Mouse (Mus musculus) MEL (cell line): ENCODE data around the gene Suox. TPM values are rescaled to one million over a fixed set of nuclear protein-coding genes. Genes with fewer than 3 reads are reported as not detected.
A peak's percentile ranks its signal among the peaks of the same experiment; 100 is the strongest.

Source experiments
- DNase-seq: peaks from one replicate; pipeline ENCODE4 v3.0.0; 2011; ENCODE audit warnings: low read depth, low spot score
- H3K27ac ChIP-seq: 2 replicates; pipeline ENCODE4 v1.5.1; 2012; ENCODE audit warnings: low read depth, mild to moderate bottlenecking, control low read depth, low read length, moderate library complexity; ENCODE audit not compliant: control insufficient read depth
- H3K27me3 ChIP-seq, 2 experiments: fragments of 150-350 bp in 1 of 2; sonication (generic) in 1 of 2; 2 replicates each; pipeline ENCODE4 v1.6.1; 2012; ENCODE audit warnings: low read length in 2 of 2, mild to moderate bottlenecking in 2 of 2, improper control_type of control experiment in 1 of 2, moderate library complexity in 1 of 2; ENCODE audit not compliant: insufficient read depth in 2 of 2, control insufficient read depth in 1 of 2
- H3K36me3 ChIP-seq, 2 experiments: 2 replicates each; pipeline ENCODE4 v1.6.1; 2012 to 2014; ENCODE audit warnings: low read length in 2 of 2, improper control_type of control experiment in 1 of 2, inconsistent platforms in 1 of 2, mild to moderate bottlenecking in 1 of 2; ENCODE audit not compliant: insufficient read depth in 2 of 2, control insufficient read depth in 1 of 2
- H3K4me1 ChIP-seq, 2 experiments: fragments of 150-350 bp in 1 of 2; sonication (generic) in 1 of 2; 2 replicates each; pipeline ENCODE4 v1.6.1; 2012; ENCODE audit warnings: low read length in 2 of 2, improper control_type of control experiment in 1 of 2, mild to moderate bottlenecking in 1 of 2; ENCODE audit not compliant: insufficient read depth in 2 of 2, control insufficient read depth in 1 of 2
- H3K4me3 ChIP-seq, 2 experiments: fragments of 150-350 bp in 1 of 2; sonication (generic) in 1 of 2; 2 replicates each; pipeline ENCODE4 v1.5.1; 2012; ENCODE audit warnings: low read depth in 2 of 2, low read length in 2 of 2, mild to moderate bottlenecking in 2 of 2, moderate library complexity in 2 of 2, control low read depth in 1 of 2, improper control_type of control experiment in 1 of 2; ENCODE audit not compliant: control insufficient read depth in 1 of 2, insufficient read depth in 1 of 2
- H3K79me2 ChIP-seq: 2 replicates; pipeline ENCODE4 v1.6.1; 2012; ENCODE audit warnings: mild to moderate bottlenecking, low read length, moderate library complexity; ENCODE audit not compliant: control insufficient read depth, poor library complexity, insufficient read depth
- H3K9ac ChIP-seq: 2 replicates; pipeline ENCODE4 v1.6.1; 2012; ENCODE audit warnings: low read depth, mild to moderate bottlenecking, control low read depth, low read length, moderate library complexity; ENCODE audit not compliant: control insufficient read depth, poor library complexity, severe bottlenecking
- H3K9me3 ChIP-seq: fragments of 150-350 bp; sonication (generic); replicated peaks from 2 replicates; pipeline ENCODE4 v1.6.1; 2012; ENCODE audit warnings: mild to moderate bottlenecking, low read length, improper control_type of control experiment, moderate library complexity; ENCODE audit not compliant: insufficient read depth
- BHLHE40 ChIP-seq: IDR thresholded peaks from 2 replicates; pipeline ENCODE4 v1.6.1; 2012; ENCODE audit warnings: low read depth, mild to moderate bottlenecking, inconsistent platforms, low read length, improper control_type of control experiment, borderline replicate concordance
- CHD1 ChIP-seq: IDR thresholded peaks from 2 replicates; pipeline ENCODE4 v1.6.1; 2012; ENCODE audit warnings: low read depth, mild to moderate bottlenecking, inconsistent platforms, low read length, improper control_type of control experiment
- CTCF ChIP-seq, 3 experiments: IDR thresholded peaks in 2 of 3; conservative IDR thresholded peaks in 1 of 3; 2 replicates each; pipeline ENCODE4 v1.5.1; 2011 to 2012; ENCODE audit warnings: low read length in 3 of 3, low read depth in 2 of 3, mild to moderate bottlenecking in 2 of 3, improper control_type of control experiment in 1 of 3, inconsistent platforms in 1 of 3, mixed read lengths in 1 of 3, moderate library complexity in 1 of 3; ENCODE audit not compliant: control insufficient read depth in 1 of 3, insufficient read depth in 1 of 3, poor library complexity in 1 of 3, severe bottlenecking in 1 of 3
- E2F4 ChIP-seq: IDR thresholded peaks from 2 replicates; pipeline ENCODE4 v1.6.1; 2011; ENCODE audit warnings: low read depth, low read length, improper control_type of control experiment, borderline replicate concordance
- ELF1 ChIP-seq: IDR thresholded peaks from 2 replicates; pipeline ENCODE4 v1.6.1; 2014; ENCODE audit warnings: low read depth, mild to moderate bottlenecking, inconsistent platforms, low read length, improper control_type of control experiment, moderate library complexity
- EP300 ChIP-seq, 2 experiments: IDR thresholded peaks; 2 replicates each; pipeline ENCODE4 v1.6.1; 2011; ENCODE audit warnings: improper control_type of control experiment in 2 of 2, low read length in 2 of 2, low read depth in 1 of 2, mild to moderate bottlenecking in 1 of 2
- ETS1 ChIP-seq: IDR thresholded peaks from 2 replicates; pipeline ENCODE4 v1.6.1; 2012; ENCODE audit warnings: low read depth, mild to moderate bottlenecking, inconsistent platforms, low read length, improper control_type of control experiment, moderate library complexity
- GABPA ChIP-seq: IDR thresholded peaks from 2 replicates; pipeline ENCODE4 v1.6.1; 2012; ENCODE audit warnings: low read depth, mild to moderate bottlenecking, inconsistent platforms, low read length, improper control_type of control experiment, moderate library complexity
- GATA1 ChIP-seq: IDR thresholded peaks from 2 replicates; pipeline ENCODE4 v1.6.1; 2011; ENCODE audit warnings: low read depth, low read length, improper control_type of control experiment
- HCFC1 ChIP-seq: IDR thresholded peaks from 2 replicates; pipeline ENCODE4 v1.6.1; 2012; ENCODE audit warnings: low read depth, mild to moderate bottlenecking, inconsistent platforms, low read length, improper control_type of control experiment, moderate library complexity
- JUND ChIP-seq: IDR thresholded peaks from 2 replicates; pipeline ENCODE4 v1.6.1; 2011; ENCODE audit warnings: low read depth, mild to moderate bottlenecking, improper control_type of control experiment, low read length
- KAT2A ChIP-seq: conservative IDR thresholded peaks from 2 replicates; pipeline ENCODE4 v1.6.1; 2012; ENCODE audit warnings: low read depth, low read length, improper control_type of control experiment, inconsistent platforms
- MAFK ChIP-seq: IDR thresholded peaks from 2 replicates; pipeline ENCODE4 v1.6.1; 2011; ENCODE audit warnings: low read depth, mild to moderate bottlenecking, low read length, improper control_type of control experiment, borderline replicate concordance
- MAX ChIP-seq: IDR thresholded peaks from 2 replicates; pipeline ENCODE4 v1.6.1; 2011; ENCODE audit warnings: low read length, improper control_type of control experiment
- MAZ ChIP-seq: IDR thresholded peaks from 2 replicates; pipeline ENCODE4 v1.6.1; 2012; ENCODE audit warnings: low read depth, mild to moderate bottlenecking, inconsistent platforms, low read length, improper control_type of control experiment
- MEF2A ChIP-seq: IDR thresholded peaks from 2 replicates; pipeline ENCODE4 v1.6.1; 2014; ENCODE audit warnings: low read depth, mild to moderate bottlenecking, inconsistent platforms, low read length, improper control_type of control experiment; ENCODE audit not compliant: poor library complexity, insufficient replicate concordance, severe bottlenecking; ENCODE audit errors: extremely low read depth
- MXI1 ChIP-seq: IDR thresholded peaks from 2 replicates; pipeline ENCODE4 v1.6.1; 2011; ENCODE audit warnings: mild to moderate bottlenecking, low read depth, low read length, improper control_type of control experiment
- MYB ChIP-seq: IDR thresholded peaks from 2 replicates; pipeline ENCODE4 v1.6.1; 2011; ENCODE audit warnings: mild to moderate bottlenecking, low read depth, low read length, improper control_type of control experiment
- NELFE ChIP-seq: IDR thresholded peaks from 2 replicates; pipeline ENCODE4 v1.6.1; 2011; ENCODE audit warnings: low read depth, low read length, improper control_type of control experiment
- NRF1 ChIP-seq: IDR thresholded peaks from 2 replicates; pipeline ENCODE4 v1.6.1; 2014; ENCODE audit warnings: low read depth, mild to moderate bottlenecking, inconsistent platforms, low read length, improper control_type of control experiment, moderate library complexity; ENCODE audit not compliant: poor library complexity, insufficient read depth, severe bottlenecking
- POLR2A ChIP-seq, 2 experiments: IDR thresholded peaks; 2 replicates each; pipeline ENCODE4 v1.6.1; 2011 to 2012; ENCODE audit warnings: low read length in 2 of 2, mild to moderate bottlenecking in 2 of 2, control low read depth in 1 of 2, improper control_type of control experiment in 1 of 2, low read depth in 1 of 2, moderate library complexity in 1 of 2; ENCODE audit not compliant: control insufficient read depth in 1 of 2, insufficient read depth in 1 of 2, poor library complexity in 1 of 2
- POLR2AphosphoS2 ChIP-seq: IDR thresholded peaks from 2 replicates; pipeline ENCODE4 v1.6.1; 2011; ENCODE audit warnings: low read length, improper control_type of control experiment
- POLR2AphosphoS5 ChIP-seq: IDR thresholded peaks from 2 replicates; pipeline ENCODE4 v1.6.1; 2012; ENCODE audit warnings: low read depth, borderline replicate concordance, mild to moderate bottlenecking, inconsistent platforms, low read length, moderate library complexity, mixed read lengths
- RAD21 ChIP-seq: IDR thresholded peaks from 2 replicates; pipeline ENCODE4 v1.6.1; 2011; ENCODE audit warnings: mild to moderate bottlenecking, low read depth, low read length, improper control_type of control experiment
- RCOR1 ChIP-seq: IDR thresholded peaks from 2 replicates; pipeline ENCODE4 v1.6.1; 2012; ENCODE audit warnings: low read depth, mild to moderate bottlenecking, inconsistent platforms, low read length, improper control_type of control experiment
- SIN3A ChIP-seq: IDR thresholded peaks from 2 replicates; pipeline ENCODE4 v1.6.1; 2012; ENCODE audit warnings: low read length, improper control_type of control experiment, inconsistent platforms
- SMC3 ChIP-seq: IDR thresholded peaks from 2 replicates; pipeline ENCODE4 v1.6.1; 2011; ENCODE audit warnings: low read depth, low read length, improper control_type of control experiment
- TAL1 ChIP-seq: IDR thresholded peaks from 2 replicates; pipeline ENCODE4 v1.6.1; 2012; ENCODE audit warnings: mild to moderate bottlenecking, inconsistent platforms, low read length, moderate library complexity, mixed read lengths
- TBP ChIP-seq: IDR thresholded peaks from 2 replicates; pipeline ENCODE4 v1.8.0; 2011; ENCODE audit warnings: low read depth, low read length, improper control_type of control experiment
- TCF12 ChIP-seq: IDR thresholded peaks from 2 replicates; pipeline ENCODE4 v1.6.1; 2014; ENCODE audit warnings: low read depth, mild to moderate bottlenecking, inconsistent platforms, low read length, improper control_type of control experiment, moderate library complexity
- UBTF ChIP-seq: IDR thresholded peaks from 2 replicates; pipeline ENCODE4 v1.6.1; 2012; ENCODE audit warnings: low read depth, mild to moderate bottlenecking, inconsistent platforms, low read length, improper control_type of control experiment, moderate library complexity, borderline replicate concordance; ENCODE audit not compliant: insufficient read depth
- USF1 ChIP-seq: IDR thresholded peaks from 2 replicates; pipeline ENCODE4 v1.6.1; 2014; ENCODE audit warnings: low read depth, mild to moderate bottlenecking, inconsistent platforms, low read length, improper control_type of control experiment, moderate library complexity
- USF2 ChIP-seq, 2 experiments: IDR thresholded peaks; 2 replicates each; pipeline ENCODE4 v1.6.1; 2011 to 2012; ENCODE audit warnings: improper control_type of control experiment in 2 of 2, low read length in 2 of 2, borderline replicate concordance in 1 of 2, inconsistent platforms in 1 of 2, low read depth in 1 of 2, mild to moderate bottlenecking in 1 of 2; ENCODE audit not compliant: insufficient read depth in 1 of 2
- ZC3H11A ChIP-seq: IDR thresholded peaks from 2 replicates; pipeline ENCODE4 v1.6.1; 2012; ENCODE audit warnings: low read depth, mild to moderate bottlenecking, inconsistent platforms, low read length, improper control_type of control experiment
- ZKSCAN1 ChIP-seq: IDR thresholded peaks from 2 replicates; pipeline ENCODE4 v1.6.1; 2012; ENCODE audit warnings: low read depth, mild to moderate bottlenecking, inconsistent platforms, low read length, improper control_type of control experiment, moderate library complexity
- ZMIZ1 ChIP-seq: IDR thresholded peaks from 2 replicates; pipeline ENCODE4 v1.6.1; 2012; ENCODE audit warnings: low read depth, mild to moderate bottlenecking, inconsistent platforms, low read length, improper control_type of control experiment, moderate library complexity
- ZNF384 ChIP-seq: IDR thresholded peaks from 2 replicates; pipeline ENCODE4 v1.6.1; 2012; ENCODE audit warnings: low read depth, mild to moderate bottlenecking, inconsistent platforms, low read length, improper control_type of control experiment
- polyA plus RNA-seq, 2 experiments: library from polyadenylated mRNA; stranded (reverse) in 1 of 2; unstranded in 1 of 2; fragments of >175 nt in 1 of 2; fragments of >200 nt in 1 of 2; gene quantifications; 2 replicates each; pipeline versions ENCODE4 v1.2.1 to v1.2.4; 2012; ENCODE audit warnings: low replicate concordance in 2 of 2, low read depth in 1 of 2; ENCODE audit not compliant: insufficient read length in 2 of 2, insufficient read depth in 1 of 2, missing spikeins in 1 of 2
- total RNA-seq: library from RNA; depleted of rRNA; stranded (reverse); fragments of 300-350 nt; gene quantifications from 2 replicates; pipeline ENCODE4 v1.2.3, GENCODE M21; 2012

The Suox gene
- total and polyA plus RNA-seq, 3 experiments: 4.7 to 7.2 TPM; not detected in 1

DNA sequence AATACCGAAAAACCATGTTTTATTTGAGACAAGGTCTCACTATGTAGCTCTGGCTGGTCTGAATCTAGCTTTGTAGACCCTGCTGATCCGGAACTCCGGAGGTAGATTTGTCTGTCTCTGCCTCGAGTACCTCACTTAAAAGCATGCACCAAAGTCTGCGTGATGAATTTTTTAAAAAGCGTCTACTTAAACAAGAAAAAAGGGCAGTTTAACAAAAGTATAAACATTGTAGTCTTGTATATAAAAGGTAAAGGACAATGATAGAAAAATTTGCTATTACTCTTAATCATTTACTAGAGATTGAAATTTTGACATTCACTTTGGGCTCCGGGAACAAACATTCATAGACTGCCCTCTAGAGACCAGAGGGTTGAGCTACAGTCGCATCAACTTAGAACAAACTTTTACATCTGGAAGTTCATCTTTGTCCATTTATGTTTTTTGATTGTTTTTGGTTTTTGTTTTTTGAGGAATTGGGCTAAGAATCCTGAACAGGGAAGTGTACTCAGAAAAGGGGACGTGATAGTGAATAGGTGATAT is 666 bp upstream of the Suox start:
- Histone ChIP-seq H3K27me3 (no peaks in the 10 kb centered on the region), H3K36me3 (no peaks in the 10 kb centered on the region; a peak in 1 of 4 replicates), H3K4me1 (peaks cover 0 to 2% of the 10 kb centered on the region in 2 experiments; a peak in 1 of 4 replicates), H3K9ac (peak overlapping the region; percentile 53), H3K79me2 (no peaks in the 10 kb centered on the region), H3K27ac (no peak overlapping the region; the same call in 1 of the 2 replicates), H3K9me3 (no peaks in the 10 kb centered on the region), H3K4me3 (peak overlapping the region; percentile 67 to 86)
- DNase-seq: peak; percentile 80
- TF ChIP-seq MAZ: no peak
- no peak for TF ChIP-seq MEF2A
- TF ChIP-seq RCOR1: no peak
- peak; percentile 46; the same call in 1 of the 2 replicates for TF ChIP-seq MXI1
- peak; percentile 50 to 94 (median 52) for TF ChIP-seq CTCF (IDR thresholded peaks at IDR 0.05 in 2 of 3, conservative IDR thresholded peaks at IDR 0.05 in 1 of 3; ENCODE audit: control insufficient read depth in 1 of 3, insufficient read depth in 1 of 3, low read depth in 2 of 3, low read length in 3 of 3, poor library complexity in 1 of 3, severe bottlenecking in 1 of 3)
- TF ChIP-seq NELFE: no peak
- no peak for TF ChIP-seq ETS1
- TF ChIP-seq SMC3: peak; percentile 81
- no peak for TF ChIP-seq E2F4
- no peak for TF ChIP-seq USF2 (IDR thresholded peaks at IDR 0.05; ENCODE audit: borderline replicate concordance in 1 of 2, insufficient read depth in 1 of 2, low read depth in 1 of 2, low read length in 2 of 2)
- no peak for TF ChIP-seq POLR2AphosphoS5
- TF ChIP-seq MYB: no peak
- TF ChIP-seq JUND: no peak
- TF ChIP-seq SIN3A: peak; percentile 85
- no peak for TF ChIP-seq TBP
- no peak; the same call in 1 of the 2 replicates for TF ChIP-seq MAX
- no peak for TF ChIP-seq MAFK
- TF ChIP-seq HCFC1: peak; percentile 58; the same call in 1 of the 2 replicates
- no peak for TF ChIP-seq CHD1
- TF ChIP-seq BHLHE40: no peak
- TF ChIP-seq ZMIZ1: no peak
- TF ChIP-seq TAL1: no peak
- TF ChIP-seq KAT2A: no peak
- no peak for TF ChIP-seq ELF1
- peak; percentile 97 for TF ChIP-seq RAD21
- no peak for TF ChIP-seq POLR2A (IDR thresholded peaks at IDR 0.05; ENCODE audit: control insufficient read depth in 1 of 2, insufficient read depth in 1 of 2, low read depth in 1 of 2, low read length in 2 of 2, poor library complexity in 1 of 2)
- no peak for TF ChIP-seq ZKSCAN1
- TF ChIP-seq TCF12: no peak
- no peak for TF ChIP-seq POLR2AphosphoS2
- no peak for TF ChIP-seq GATA1
- TF ChIP-seq GABPA: no peak
- TF ChIP-seq ZNF384: peak; percentile 73
- TF ChIP-seq NRF1: no peak
- no peak for TF ChIP-seq UBTF
- TF ChIP-seq USF1: no peak
- TF ChIP-seq EP300 (IDR thresholded peaks at IDR 0.05; ENCODE audit: low read depth in 1 of 2, low read length in 2 of 2): no peak
- TF ChIP-seq ZC3H11A: peak; percentile 80
